Mouse (Mus musculus): Measurements from ENCODE around the gene Dicer1. TPM values are rescaled to one million over a fixed set of nuclear protein-coding genes. Genes with fewer than 3 reads are reported as not detected.

Dicer1 gene
- polyA plus RNA-seq, 1 experiment, result 11.2 TPM

DNA sequence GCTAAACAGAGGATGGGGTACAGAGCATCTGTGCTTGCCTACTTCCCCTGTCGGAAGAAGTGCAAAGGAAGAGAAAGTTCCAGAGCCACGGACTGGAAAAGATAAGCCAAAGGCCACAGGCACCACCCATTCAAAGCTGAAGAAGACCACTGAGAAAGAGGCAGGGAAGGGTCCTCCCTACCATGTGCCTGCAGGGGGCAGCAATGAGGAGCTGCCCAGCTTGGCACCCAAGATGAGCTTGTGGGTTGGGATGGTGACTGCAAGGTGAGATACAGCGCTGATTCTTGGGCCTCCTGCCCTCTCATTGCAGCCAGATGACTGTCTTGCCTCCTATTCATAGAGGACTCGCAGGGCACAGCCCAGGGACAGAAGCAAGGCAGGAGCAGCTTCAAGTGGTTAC lies 15.4 kb upstream of the Dicer1 start:
- TF ChIP-seq POLR2A (IDR thresholded peaks at IDR 0.05; ENCODE audit: borderline replicate concordance, extremely low read depth, low read depth, low read length) (no peak), CTCF (IDR thresholded peaks at IDR 0.05; ENCODE audit: insufficient read depth, low read length) (0 out of 2 replicates have a peak, but pooled peaks have one; percentile 30)
- WGBS, result 79% methylated on average over 4 of the region's 4 CpGs
- Histone ChIP-seq H3K4me3 (replicated peaks; ENCODE audit: extremely low read depth, low read depth, low read length) (no peak overlapping the region), H3K4me1 (ENCODE audit: control insufficient read depth, insufficient read depth, low read length) (no peaks in the 10 kb centered on the region)
- DNase-seq, result no peak

DNA sequence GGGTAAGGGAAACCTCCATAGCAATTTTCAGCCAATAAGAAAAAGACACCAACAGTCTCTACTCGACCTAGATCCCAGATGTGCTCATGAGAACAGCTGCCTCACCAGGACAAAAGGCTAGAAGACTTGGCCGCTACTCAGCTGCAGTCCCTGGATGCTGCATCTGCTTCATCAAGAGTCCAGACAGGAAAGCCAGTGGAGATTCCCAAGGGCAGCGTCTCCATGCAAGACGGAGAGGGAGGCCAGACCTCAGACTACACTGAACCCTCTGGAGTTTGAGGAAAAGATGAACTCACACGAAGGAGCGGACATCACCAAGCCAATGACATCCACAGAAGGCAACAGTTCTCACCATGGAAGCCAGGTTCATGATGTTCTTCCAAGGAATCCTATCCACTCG lies 14.0 kb upstream of the Dicer1 start:
- no peak for TF ChIP-seq CTCF (IDR thresholded peaks at IDR 0.05; ENCODE audit: insufficient read depth, low read length)
- no peak for TF ChIP-seq POLR2A (IDR thresholded peaks at IDR 0.05; ENCODE audit: borderline replicate concordance, extremely low read depth, low read depth, low read length)
- DNase-seq, result no peak
- Histone ChIP-seq H3K4me3 (replicated peaks; ENCODE audit: extremely low read depth, low read depth, low read length) (no peak overlapping the region), H3K4me1 (ENCODE audit: control insufficient read depth, insufficient read depth, low read length) (no peaks in the 10 kb centered on the region)
- 65% methylated on average over 7 of the region's 7 CpGs for WGBS

DNA sequence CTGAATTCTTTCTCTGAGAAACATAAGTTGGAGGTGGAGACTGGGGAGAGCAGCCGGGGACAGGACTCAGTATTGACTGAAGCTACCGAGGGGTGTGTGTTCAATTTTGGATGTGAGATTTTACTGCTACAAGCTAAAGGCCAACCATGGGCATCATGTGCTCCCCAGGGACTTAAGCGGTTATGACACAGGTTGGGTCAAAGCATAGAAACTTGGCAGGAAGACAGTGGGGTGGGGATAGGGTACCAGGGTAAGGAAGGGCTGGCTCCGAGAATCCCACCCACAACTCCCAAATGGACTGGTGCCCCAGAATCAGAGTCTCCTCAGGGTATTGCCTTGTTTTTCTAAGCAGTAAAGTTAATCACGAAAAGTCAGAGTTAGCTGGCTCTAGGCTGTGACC lies 13.4 kb upstream of the Dicer1 start:
- WGBS, result 58% methylated on average over 5 of the region's 5 CpGs
- DNase-seq, result no peak
- Histone ChIP-seq H3K4me1 (ENCODE audit: control insufficient read depth, insufficient read depth, low read length) (no peaks in the 10 kb centered on the region), H3K4me3 (replicated peaks; ENCODE audit: extremely low read depth, low read depth, low read length) (no peak overlapping the region)
- TF ChIP-seq CTCF (IDR thresholded peaks at IDR 0.05; ENCODE audit: insufficient read depth, low read length), result no peak
- TF ChIP-seq POLR2A (IDR thresholded peaks at IDR 0.05; ENCODE audit: borderline replicate concordance, extremely low read depth, low read depth, low read length), result no peak

DNA sequence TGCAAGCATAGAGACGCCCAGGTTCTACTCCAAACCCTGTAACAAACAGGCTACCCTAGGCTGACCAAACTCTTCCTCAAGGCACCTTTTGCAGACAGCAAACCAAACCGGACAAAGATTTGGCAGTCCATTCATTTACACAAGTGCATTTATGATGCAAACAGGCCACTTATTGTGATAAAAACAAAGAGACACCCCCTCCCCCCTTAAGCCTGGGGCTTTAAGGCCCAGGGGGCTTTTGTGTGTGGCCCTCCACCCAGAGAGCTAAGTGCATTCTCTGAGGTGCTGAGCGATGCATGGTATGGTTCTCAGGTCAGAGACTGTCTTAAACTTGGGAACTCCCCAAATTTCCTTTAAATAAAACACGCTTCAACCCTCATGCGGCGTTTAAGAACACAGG lies 12.2 kb upstream of the Dicer1 start:
- no peak for DNase-seq
- Histone ChIP-seq H3K4me3 (replicated peaks; ENCODE audit: extremely low read depth, low read depth, low read length) (no peak overlapping the region), H3K4me1 (ENCODE audit: control insufficient read depth, insufficient read depth, low read length) (no peaks in the 10 kb centered on the region)
- 87% methylated on average over 6 of the region's 6 CpGs for WGBS
- TF ChIP-seq CTCF (IDR thresholded peaks at IDR 0.05; ENCODE audit: insufficient read depth, low read length) (no peak), POLR2A (IDR thresholded peaks at IDR 0.05; ENCODE audit: borderline replicate concordance, extremely low read depth, low read depth, low read length) (no peak)

DNA sequence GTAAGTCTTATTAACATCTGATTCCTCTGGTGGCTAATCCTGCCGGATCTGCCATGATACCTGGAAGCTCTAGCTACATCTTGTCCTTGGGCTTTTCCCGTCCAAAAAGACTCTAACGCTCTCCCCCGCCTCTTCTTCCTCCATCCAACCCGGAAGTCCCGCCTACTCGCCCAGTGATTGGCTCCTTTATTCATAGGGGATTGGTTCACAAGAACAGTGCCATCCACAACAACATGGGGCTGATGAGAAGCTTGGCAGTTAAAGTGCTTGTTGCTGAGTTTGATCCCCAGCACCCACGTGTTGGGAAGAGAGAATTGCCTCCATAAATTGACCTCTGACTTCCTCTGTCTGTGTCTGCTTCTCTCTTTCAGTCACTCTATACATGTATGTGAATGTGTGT lies 9.7 kb upstream of the Dicer1 start:
- H3K4me1 ChIP-seq (ENCODE audit: control insufficient read depth, insufficient read depth, low read length), result no peaks in the 10 kb centered on the region
- H3K4me3 ChIP-seq (replicated peaks; ENCODE audit: extremely low read depth, low read depth, low read length), result no peak overlapping the region
- WGBS, result 77% methylated on average over 8 of the region's 8 CpGs
- DNase-seq, result no peak
- TF ChIP-seq CTCF (IDR thresholded peaks at IDR 0.05; ENCODE audit: insufficient read depth, low read length), result no peak
- no peak for TF ChIP-seq POLR2A (IDR thresholded peaks at IDR 0.05; ENCODE audit: borderline replicate concordance, extremely low read depth, low read depth, low read length)

DNA sequence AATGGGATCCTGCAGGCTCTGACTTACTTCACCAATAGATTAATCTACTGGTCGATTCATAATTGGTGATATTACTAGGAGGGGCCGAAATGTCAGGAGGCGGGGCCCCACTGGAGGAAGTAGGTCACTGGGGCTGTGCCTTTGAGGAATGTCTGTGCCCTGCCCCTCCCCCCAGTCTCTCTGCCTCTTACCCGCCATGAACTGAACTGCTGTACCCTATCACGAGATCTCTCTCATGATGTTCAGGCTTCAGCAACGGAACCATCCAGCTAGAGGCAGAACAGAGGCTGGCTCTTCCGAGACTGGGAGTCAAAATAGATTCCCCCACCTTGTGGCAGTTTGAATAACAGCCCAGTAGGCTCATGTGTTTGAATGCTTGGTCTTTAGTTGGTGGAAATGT lies 6.3 kb upstream of the Dicer1 start:
- H3K4me3 ChIP-seq (replicated peaks; ENCODE audit: extremely low read depth, low read depth, low read length), result no peak overlapping the region
- 82% methylated on average over 7 of the region's 7 CpGs for WGBS
- no peaks in the 10 kb centered on the region for H3K4me1 ChIP-seq (ENCODE audit: control insufficient read depth, insufficient read depth, low read length)
- TF ChIP-seq CTCF (IDR thresholded peaks at IDR 0.05; ENCODE audit: insufficient read depth, low read length) (no peak), POLR2A (IDR thresholded peaks at IDR 0.05; ENCODE audit: borderline replicate concordance, extremely low read depth, low read depth, low read length) (no peak)
- DNase-seq, result no peak

DNA sequence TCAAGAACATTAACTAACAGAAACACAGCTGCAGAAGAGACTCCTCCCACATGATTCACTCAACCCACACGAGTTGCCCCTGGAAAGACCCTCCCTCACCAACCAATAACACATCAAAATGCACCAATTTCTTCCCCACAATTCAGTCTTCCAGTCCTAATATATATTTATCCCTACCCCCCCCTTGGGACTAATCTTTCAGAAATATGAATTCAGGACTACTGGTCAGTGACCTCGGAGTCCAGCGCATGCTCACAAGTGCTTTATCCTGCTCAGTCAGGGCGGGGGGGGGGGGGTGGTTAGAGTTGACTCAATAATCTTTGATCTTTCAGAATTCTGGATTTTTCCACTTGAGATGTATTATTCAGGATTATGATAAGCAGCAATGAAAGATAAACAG lies 1.9 kb upstream of the Dicer1 start:
- no peak for TF ChIP-seq POLR2A (IDR thresholded peaks at IDR 0.05; ENCODE audit: borderline replicate concordance, extremely low read depth, low read depth, low read length)
- TF ChIP-seq CTCF (IDR thresholded peaks at IDR 0.05; ENCODE audit: insufficient read depth, low read length), result no peak
- no peak overlapping the region for H3K4me3 ChIP-seq (replicated peaks; ENCODE audit: extremely low read depth, low read depth, low read length)
- DNase-seq, result no peak
- H3K4me1 ChIP-seq (ENCODE audit: control insufficient read depth, insufficient read depth, low read length), result peaks cover 17% of the 10 kb centered on the region
- 70% methylated on average over 4 of the region's 4 CpGs for WGBS

DNA sequence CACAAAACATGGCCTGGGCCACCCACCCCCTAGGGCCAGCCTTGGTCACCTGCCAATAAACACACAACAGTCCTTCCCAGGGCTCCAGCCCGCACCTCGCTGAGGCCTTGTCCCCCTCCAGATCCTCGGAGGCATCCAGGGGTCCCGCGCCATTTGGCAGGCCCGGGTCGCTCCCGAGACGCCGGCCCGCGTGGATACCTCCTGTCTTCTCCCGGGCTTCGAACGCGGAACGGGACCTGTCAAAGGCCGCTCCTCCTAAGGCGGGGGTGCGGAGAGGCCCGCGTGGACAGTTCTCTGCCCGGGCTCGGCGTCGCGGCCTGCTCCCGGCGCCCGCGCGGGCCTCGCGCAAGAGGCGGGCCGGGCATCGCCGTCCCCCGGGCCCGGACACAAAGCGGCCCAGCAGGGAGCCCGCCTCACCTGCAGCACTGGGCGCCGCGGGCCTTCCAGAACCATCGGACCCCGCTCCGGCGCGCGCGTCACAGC lies 380 bp downstream of the Dicer1 start:
- WGBS, result under 1% methylated on average over 50 of the region's 52 CpGs
- TF ChIP-seq CTCF (IDR thresholded peaks at IDR 0.05; ENCODE audit: insufficient read depth, low read length) (no peak), POLR2A (IDR thresholded peaks at IDR 0.05; ENCODE audit: borderline replicate concordance, extremely low read depth, low read depth, low read length) (no peak)
- peak overlapping the region; percentile 62 for H3K4me3 ChIP-seq (replicated peaks; ENCODE audit: extremely low read depth, low read depth, low read length)
- no peak for DNase-seq
- peaks cover 21% of the 10 kb centered on the region for H3K4me1 ChIP-seq (ENCODE audit: control insufficient read depth, insufficient read depth, low read length)

DNA sequence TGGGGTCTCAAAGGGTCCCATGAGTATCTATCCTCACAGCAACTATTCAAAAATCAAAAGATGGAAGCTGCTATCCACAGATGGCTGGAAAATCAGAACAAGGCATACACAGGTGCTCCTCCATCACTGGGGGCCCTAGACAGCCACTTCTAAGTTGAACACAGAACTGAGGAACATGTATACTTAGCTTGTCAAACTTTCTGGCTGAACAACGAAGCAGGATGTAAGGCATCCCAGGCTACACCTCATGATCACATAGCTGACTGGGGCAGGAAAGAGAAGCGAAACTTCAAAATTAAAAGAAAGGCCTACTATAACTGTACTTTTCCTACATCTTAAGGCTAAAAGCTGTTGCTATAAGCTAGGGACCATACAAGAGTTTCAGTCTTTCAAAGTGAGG lies 2.8 kb downstream of the Dicer1 start:
- TF ChIP-seq CTCF (IDR thresholded peaks at IDR 0.05; ENCODE audit: insufficient read depth, low read length) (no peak), POLR2A (IDR thresholded peaks at IDR 0.05; ENCODE audit: borderline replicate concordance, extremely low read depth, low read depth, low read length) (no peak)
- WGBS, result 44% methylated on average over 2 of the region's 2 CpGs
- Histone ChIP-seq H3K4me3 (replicated peaks; ENCODE audit: extremely low read depth, low read depth, low read length) (no peak overlapping the region), H3K4me1 (ENCODE audit: control insufficient read depth, insufficient read depth, low read length) (peaks cover 21% of the 10 kb centered on the region)
- no peak for DNase-seq

DNA sequence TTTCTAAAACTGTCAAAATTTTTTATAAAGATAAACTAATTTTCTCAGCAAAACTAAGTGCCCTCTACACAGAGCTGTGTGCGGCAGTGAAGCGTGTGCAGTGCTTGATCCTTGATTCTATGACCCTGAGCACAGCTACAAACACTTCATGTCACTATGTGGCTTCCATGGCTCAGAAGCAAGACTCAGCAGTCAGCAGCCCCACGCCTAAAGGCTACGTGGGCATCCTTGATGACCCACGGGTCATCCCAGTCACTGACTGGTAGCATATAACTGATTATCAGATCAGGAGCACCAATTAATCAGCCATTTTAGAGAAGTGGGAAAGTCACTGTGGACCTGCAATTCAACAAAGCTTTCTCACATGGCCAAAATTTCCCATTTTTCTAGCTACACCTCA lies 4.5 kb downstream of the Dicer1 start:
- WGBS, result 91% methylated on average over 5 of the region's 5 CpGs
- Histone ChIP-seq H3K4me3 (replicated peaks; ENCODE audit: extremely low read depth, low read depth, low read length) (no peak overlapping the region), H3K4me1 (ENCODE audit: control insufficient read depth, insufficient read depth, low read length) (peaks cover 19% of the 10 kb centered on the region)
- no peak for DNase-seq
- TF ChIP-seq POLR2A (IDR thresholded peaks at IDR 0.05; ENCODE audit: borderline replicate concordance, extremely low read depth, low read depth, low read length), result no peak
- no peak for TF ChIP-seq CTCF (IDR thresholded peaks at IDR 0.05; ENCODE audit: insufficient read depth, low read length)
